Mouse (Mus musculus): Measurements from ENCODE around the gene Gpr39.

GRCm38 (mm10) chr1:125920696-125921095 lies 243.9 kb downstream of the Gpr39 start:
- TF ChIP-seq MAZ (IDR thresholded peaks at IDR 0.05; ENCODE audit: low read depth, low read length) (no peak), MEF2A (IDR thresholded peaks at IDR 0.05; ENCODE audit: extremely low read depth, insufficient replicate concordance, low read depth, low read length, poor library complexity, severe bottlenecking) (no peak), EP300 (IDR thresholded peaks at IDR 0.05; ENCODE audit: low read depth in 1 of 2, low read length in 2 of 2) (no peak), ZKSCAN1 (IDR thresholded peaks at IDR 0.05; ENCODE audit: low read depth, low read length) (no peak), POLR2A (IDR thresholded peaks at IDR 0.05; ENCODE audit: control insufficient read depth in 1 of 2, insufficient read depth in 1 of 2, low read depth in 1 of 2, low read length in 2 of 2, poor library complexity in 1 of 2) (no peak), NELFE (IDR thresholded peaks at IDR 0.05; ENCODE audit: low read depth, low read length) (no peak), SIN3A (IDR thresholded peaks at IDR 0.05; ENCODE audit: low read length) (no peak)

Data from MEL (cell line).